Mouse (Mus musculus) embryonic facial prominence, embryonic 11.5 days (tissue): ENCODE results near the gene Spty2d1. TPM values are rescaled to one million over a fixed set of nuclear protein-coding genes. Genes with fewer than 3 reads are reported as not detected.

Experiments
- ATAC-seq: fragments of 200-750 bp; cut with Nextera tagmentation; replicated peaks from 2 replicates; pipeline ENCODE4 v1.8.0; 2017; ENCODE audit warnings: low read depth; ENCODE audit not compliant: insufficient number of reproducible peaks, low FRiP score, low TSS enrichment
- DNase-seq: peaks from one replicate; pipeline ENCODE4 v3.0.0-alpha.2; 2015; ENCODE audit warnings: low spot score
- H3K27ac ChIP-seq: fragments of 300-500 bp; sonication (generic); replicated peaks from 2 replicates; pipeline ENCODE4 v1.5.1; 2014; ENCODE audit warnings: mild to moderate bottlenecking, low read depth, low read length, control low read depth
- H3K27me3 ChIP-seq: fragments of 300-500 bp; sonication (generic); 2 replicates; pipeline ENCODE4 v1.6.1; 2014; ENCODE audit warnings: mild to moderate bottlenecking, low read length, moderate library complexity, mixed read lengths; ENCODE audit not compliant: control insufficient read depth, insufficient read depth
- H3K36me3 ChIP-seq: fragments of 300-500 bp; sonication (generic); replicated peaks from 2 replicates; pipeline ENCODE4 v1.6.1; 2014; ENCODE audit warnings: low read depth, mild to moderate bottlenecking, low read length, moderate library complexity, mixed read lengths; ENCODE audit not compliant: control insufficient read depth, insufficient read depth
- H3K4me1 ChIP-seq: fragments of 300-500 bp; sonication (generic); 2 replicates; pipeline ENCODE4 v1.6.1; 2014; ENCODE audit warnings: low read length, mixed read lengths; ENCODE audit not compliant: control insufficient read depth, insufficient read depth
- H3K4me2 ChIP-seq: fragments of 300-500 bp; sonication (generic); 2 replicates; pipeline ENCODE4 v1.6.1; 2014; ENCODE audit warnings: low read depth, mild to moderate bottlenecking, control low read depth, low read length, moderate library complexity
- H3K4me3 ChIP-seq: fragments of 300-500 bp; sonication (generic); 2 replicates; pipeline ENCODE4 v1.5.1; 2014; ENCODE audit warnings: low read depth, low read length, control low read depth
- H3K9ac ChIP-seq: fragments of 300-500 bp; sonication (generic); replicated peaks from 2 replicates; pipeline ENCODE4 v1.6.1; 2014; ENCODE audit warnings: mild to moderate bottlenecking, control low read depth, low read length
- H3K9me3 ChIP-seq: fragments of 300-500 bp; sonication (generic); replicated peaks from 2 replicates; pipeline ENCODE4 v1.6.1; 2016; ENCODE audit warnings: mild to moderate bottlenecking, low read length, inconsistent platforms, mixed read lengths; ENCODE audit not compliant: control insufficient read depth
- WGBS: fragments of 180-500 bp; shearing (Covaris S2); extraction: QIAGEN DNeasy Blood & Tissue Kit; methylation state at CpG from one replicate; pipeline ENCODE4 v1.1.7; 2014; 5-methylcytosine and 5-hydroxymethylcytosine counted together
- polyA plus RNA-seq: library from polyadenylated mRNA; unstranded; fragments of >200 nt; fragmentation: Nextera tagmentation; extraction: Ambion mirVana; gene quantifications from 2 replicates; pipeline ENCODE4 v1.2.1, GENCODE M21; 2014

Gene Spty2d1
- polyA plus RNA-seq, 1 experiment from 2014 or later, result 14.5 TPM

DNA sequence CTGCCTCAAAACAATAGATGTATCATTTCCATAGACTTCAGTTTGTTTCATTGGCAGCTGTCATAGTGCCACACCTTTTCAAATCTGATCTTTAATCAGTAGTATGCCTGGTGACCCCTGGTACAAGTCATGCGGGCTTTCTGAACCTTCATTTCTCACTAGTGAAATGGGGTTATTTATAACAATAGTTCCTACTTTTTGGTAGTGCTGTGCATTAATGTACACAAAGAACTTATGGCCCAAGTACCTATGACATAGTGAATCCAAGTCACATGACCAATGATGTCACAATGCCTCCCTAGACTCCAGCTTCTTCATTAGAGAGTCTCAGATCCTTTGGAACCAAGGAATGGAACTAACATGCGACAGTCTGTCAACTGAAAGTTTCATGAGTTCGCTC lies 24.9 kb downstream of the Spty2d1 start, which contains the start of gene Gm9999:
Gene Gm9999, plus strand, starts transcription at position 301 of the 400 bp plus-strand sequence.
- H3K27me3 ChIP-seq, result no peaks in the 10 kb centered on the region
- H3K27ac ChIP-seq, result no peak within 1 kb of the TSS
- DNase-seq, result no peak
- ATAC-seq, result no peak
- no peaks in the 10 kb centered on the region; the same call in 1 of the 2 replicates for H3K4me1 ChIP-seq
- no peaks in the 10 kb centered on the region for H3K36me3 ChIP-seq
- WGBS, result 94% methylated on average over 3 of the region's 3 CpGs
- H3K4me3 ChIP-seq, result no peak within 1 kb of the TSS
- no peak within 1 kb of the TSS for H3K9ac ChIP-seq
- H3K4me2 ChIP-seq, result no peak within 1 kb of the TSS
- H3K9me3 ChIP-seq, result no peaks in the 10 kb centered on the region

- Histone ChIP-seq H3K27ac (no peak overlapping the region), H3K4me1 (no peaks in the 10 kb centered on the region), H3K9me3 (no peaks in the 10 kb centered on the region), H3K27me3 (no peaks in the 10 kb centered on the region), H3K4me2 (no peak overlapping the region), H3K4me3 (no peak overlapping the region), H3K9ac (no peak overlapping the region), H3K36me3 (no peaks in the 10 kb centered on the region)
- no peak for DNase-seq
- ATAC-seq, result no peak
- 91% methylated on average over 11 of the region's 11 CpGs for WGBS
Measured at GRCm38 (mm10) chr7:46975456-46975855, 32.8 kb downstream of the Spty2d1 start.

DNA sequence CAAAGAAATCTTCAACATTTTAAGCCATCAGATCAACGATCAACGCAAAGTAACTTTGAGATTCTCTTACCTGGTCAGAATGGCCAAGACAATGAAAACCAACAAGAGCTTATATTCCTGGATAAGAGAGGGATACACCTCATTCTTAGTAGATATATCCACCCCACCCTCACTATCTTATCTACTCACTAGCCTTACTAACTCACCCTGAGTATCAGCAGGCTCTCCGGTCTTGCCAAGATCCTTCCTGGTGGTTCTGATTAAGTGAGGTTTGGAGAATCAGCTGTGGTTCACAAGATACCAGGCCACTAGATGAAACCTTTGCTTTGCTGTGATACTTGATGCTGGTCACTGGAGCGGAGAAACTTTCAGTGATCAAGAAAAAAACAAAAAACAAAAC lies 33.6 kb downstream of the Spty2d1 start:
- Histone ChIP-seq H3K36me3 (no peaks in the 10 kb centered on the region), H3K9ac (no peak overlapping the region), H3K9me3 (no peaks in the 10 kb centered on the region), H3K4me2 (no peak overlapping the region), H3K27ac (no peak overlapping the region), H3K27me3 (no peaks in the 10 kb centered on the region), H3K4me3 (no peak overlapping the region), H3K4me1 (no peaks in the 10 kb centered on the region)
- WGBS, result 92% methylated on average over 4 of the region's 4 CpGs
- ATAC-seq, result no peak
- DNase-seq, result no peak

DNA sequence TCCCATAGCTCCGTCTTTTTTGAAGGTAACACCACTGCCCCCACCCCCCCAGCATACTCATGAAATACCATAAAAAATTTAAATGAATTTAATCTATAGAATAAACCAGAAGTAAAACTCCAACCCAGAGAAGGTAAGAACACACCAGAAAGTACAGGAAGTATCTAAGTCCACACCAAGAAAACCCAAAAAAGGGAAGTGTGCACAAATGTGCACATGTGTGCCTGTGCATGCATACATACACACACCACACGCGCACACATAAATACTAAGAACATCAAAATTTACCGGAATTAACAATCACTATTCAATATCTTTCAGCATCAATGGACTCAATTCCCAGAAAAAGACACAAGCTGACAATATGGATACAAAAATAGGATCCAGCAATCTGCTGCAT lies 38.3 kb downstream of the Spty2d1 start:
- Histone ChIP-seq H3K9ac (no peak overlapping the region), H3K4me1 (no peaks in the 10 kb centered on the region), H3K4me3 (no peak overlapping the region), H3K36me3 (no peaks in the 10 kb centered on the region), H3K4me2 (no peak overlapping the region), H3K9me3 (no peaks in the 10 kb centered on the region), H3K27me3 (no peaks in the 10 kb centered on the region), H3K27ac (no peak overlapping the region)
- DNase-seq, result no peak
- ATAC-seq, result no peak
- WGBS, result 88% methylated on average over 4 of the region's 4 CpGs

DNA sequence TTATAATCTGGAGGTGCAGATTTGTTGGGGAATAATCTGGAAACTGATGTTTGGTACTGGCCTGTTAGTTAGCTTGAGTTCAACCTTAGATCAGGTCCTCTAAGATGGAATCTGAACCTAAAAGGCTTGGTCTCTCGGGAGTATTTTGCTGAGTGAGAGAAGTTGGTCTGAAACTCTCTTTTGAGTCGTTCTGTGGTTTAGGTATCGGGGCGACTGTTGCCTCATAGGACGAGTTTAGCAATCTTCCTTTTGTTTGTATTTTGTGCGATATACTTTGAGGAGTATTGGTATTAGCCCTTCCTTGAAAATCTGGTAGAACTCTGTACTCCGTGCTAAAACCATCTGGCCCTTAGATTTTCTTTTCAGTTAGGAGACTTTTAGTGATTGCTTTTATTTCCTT lies 44.1 kb downstream of the Spty2d1 start:
- Histone ChIP-seq H3K9ac (no peak overlapping the region; the same call in 1 of the 2 replicates), H3K4me3 (no peak overlapping the region), H3K27ac (no peak overlapping the region), H3K27me3 (no peaks in the 10 kb centered on the region), H3K36me3 (no peaks in the 10 kb centered on the region), H3K4me1 (no peaks in the 10 kb centered on the region), H3K4me2 (no peak overlapping the region), H3K9me3 (no peaks in the 10 kb centered on the region)
- no peak for ATAC-seq
- 78% methylated on average over 7 of the region's 7 CpGs for WGBS
- no peak for DNase-seq

DNA sequence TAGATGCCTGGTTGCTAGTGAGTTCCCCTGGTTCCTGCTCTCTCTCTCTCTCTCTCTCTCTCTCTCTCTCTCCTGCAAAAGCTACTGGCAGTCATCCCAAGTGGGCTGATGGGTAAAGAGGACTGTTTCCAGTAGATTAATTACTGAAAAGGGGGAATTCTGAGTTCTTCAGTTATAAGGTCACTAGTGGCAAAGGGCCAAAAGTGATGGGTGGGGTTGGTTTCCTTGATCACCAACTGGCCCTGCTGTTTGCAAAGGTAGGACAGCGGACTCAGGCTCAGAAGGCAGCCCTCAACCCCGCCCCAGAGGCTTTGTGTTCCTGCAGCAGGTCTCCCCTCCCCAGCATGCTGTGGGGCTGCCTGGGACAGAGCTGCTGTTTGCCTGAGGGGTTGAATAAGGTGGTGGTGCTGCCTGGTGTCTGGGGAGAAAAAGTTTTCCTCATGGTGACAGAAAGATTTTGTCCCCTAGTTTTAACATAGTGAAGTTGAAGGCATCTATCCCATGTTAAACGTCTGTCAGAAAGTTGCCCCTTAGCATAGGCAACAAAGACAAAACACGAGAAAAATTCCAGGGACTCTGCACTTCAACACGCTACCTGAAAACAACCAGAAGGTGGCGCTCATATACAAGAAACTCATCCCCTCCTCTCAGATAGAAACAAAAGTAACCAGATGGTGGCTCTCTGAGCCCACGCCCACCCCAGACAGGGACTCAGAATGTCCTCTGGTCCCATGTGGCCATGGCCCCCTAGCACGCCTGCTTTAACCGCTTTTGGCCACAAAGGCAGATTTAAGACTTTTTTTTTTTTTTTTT lies 45.2 kb downstream of the Spty2d1 start:
- DNase-seq (peak; percentile 91), ATAC-seq (peak; percentile 78)
- H3K4me1 ChIP-seq, result no peaks in the 10 kb centered on the region
- WGBS, result 0% methylated on average over 9 of the region's 9 CpGs
- H3K36me3 ChIP-seq, result no peaks in the 10 kb centered on the region
- H3K4me3 ChIP-seq, result no peak overlapping the region
- H3K9me3 ChIP-seq, result no peaks in the 10 kb centered on the region
- no peak overlapping the region for H3K9ac ChIP-seq
- H3K4me2 ChIP-seq, result no peak overlapping the region
- H3K27me3 ChIP-seq, result no peaks in the 10 kb centered on the region
- H3K27ac ChIP-seq, result no peak overlapping the region

DNA sequence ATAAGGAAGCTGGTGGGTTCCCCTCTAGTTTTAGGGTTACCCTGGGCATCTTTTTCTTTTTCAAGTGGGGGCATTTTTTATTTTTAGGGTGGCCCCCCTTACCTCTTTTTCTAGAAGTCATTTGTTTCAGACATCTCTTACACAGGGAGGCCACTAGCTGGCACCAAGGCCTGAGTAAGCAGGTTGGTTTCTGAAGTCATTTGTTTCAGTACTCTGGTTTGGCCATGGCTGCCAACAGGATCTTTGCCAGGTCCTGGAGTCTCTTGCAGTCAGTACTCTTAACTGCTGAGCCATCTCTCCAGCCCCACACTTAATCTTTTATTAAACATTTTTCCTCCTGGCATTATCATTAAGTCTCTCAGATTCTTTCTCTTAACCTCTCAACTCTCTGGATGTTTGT lies 46.1 kb downstream of the Spty2d1 start:
- no peaks in the 10 kb centered on the region for H3K9me3 ChIP-seq
- no peak overlapping the region for H3K27ac ChIP-seq
- no peak overlapping the region for H3K9ac ChIP-seq
- no peaks in the 10 kb centered on the region for H3K27me3 ChIP-seq
- DNase-seq (no peak), ATAC-seq (no peak)
- no peak overlapping the region for H3K4me3 ChIP-seq
- no peaks in the 10 kb centered on the region for H3K36me3 ChIP-seq
- no peaks in the 10 kb centered on the region for H3K4me1 ChIP-seq
- no peak overlapping the region for H3K4me2 ChIP-seq

DNA sequence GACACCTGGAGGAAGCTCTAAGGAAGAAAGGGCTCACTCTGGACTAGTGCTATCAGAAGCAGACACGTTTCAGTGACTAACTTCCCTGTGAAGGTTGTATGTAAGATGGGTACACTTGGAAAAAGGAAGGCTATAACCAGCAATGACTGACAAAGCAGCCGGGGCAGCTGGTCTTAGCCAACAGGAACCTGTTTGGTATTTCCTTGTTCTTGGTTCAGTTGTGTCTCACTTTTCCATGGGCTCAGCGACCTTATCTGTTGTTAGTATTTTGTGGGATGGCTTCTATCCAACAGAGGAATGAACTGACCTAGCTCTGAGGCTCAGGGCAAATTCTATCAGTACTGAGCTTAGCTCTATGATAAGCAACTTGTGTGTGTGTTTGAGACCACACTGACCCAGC lies 47.2 kb downstream of the Spty2d1 start:
- no peak for DNase-seq
- no peak for ATAC-seq
- H3K4me1 ChIP-seq, result no peaks in the 10 kb centered on the region
- no peak overlapping the region for H3K4me3 ChIP-seq
- no peak overlapping the region for H3K4me2 ChIP-seq
- no peak overlapping the region for H3K27ac ChIP-seq
- no peaks in the 10 kb centered on the region for H3K9me3 ChIP-seq
- H3K9ac ChIP-seq, result no peak overlapping the region
- H3K36me3 ChIP-seq, result no peaks in the 10 kb centered on the region
- 74% methylated on average over 3 of the region's 3 CpGs for WGBS
- H3K27me3 ChIP-seq, result no peaks in the 10 kb centered on the region
